Mouse (Mus musculus) limb, embryonic 14.5 days (tissue): ENCODE results near the gene Cntn5. TPM values are rescaled to one million over a fixed set of nuclear protein-coding genes. Genes with fewer than 3 reads are reported as not detected.

ENCODE experiments used
- ATAC-seq: fragments of 200-750 bp; cut with Nextera tagmentation; 2 replicates; pipeline ENCODE4 v1.8.0; 2017; ENCODE audit warnings: low read depth, moderate number of reproducible peaks, moderate TSS enrichment; ENCODE audit not compliant: low FRiP score
- DNase-seq: peaks from one replicate; pipeline ENCODE4 v3.0.0-alpha.2; 2015; ENCODE audit warnings: low spot score
- H3K27ac ChIP-seq: fragments of 300-500 bp; sonication (generic); replicated peaks from 2 replicates; pipeline ENCODE4 v1.5.1; 2014; ENCODE audit warnings: low read depth, mild to moderate bottlenecking, low read length, moderate library complexity, mixed read lengths
- H3K27me3 ChIP-seq: fragments of 300-500 bp; sonication (generic); 2 replicates; pipeline ENCODE4 v1.6.1; 2014; ENCODE audit warnings: low read length, mixed read lengths; ENCODE audit not compliant: control insufficient read depth, insufficient read depth
- H3K36me3 ChIP-seq: fragments of 300-500 bp; sonication (generic); 2 replicates; pipeline ENCODE4 v1.6.1; 2014; ENCODE audit warnings: mild to moderate bottlenecking, low read length, moderate library complexity, mixed read lengths; ENCODE audit not compliant: control insufficient read depth, insufficient read depth
- H3K4me1 ChIP-seq: fragments of 300-500 bp; sonication (generic); 2 replicates; pipeline ENCODE4 v1.6.1; 2014; ENCODE audit warnings: antibody characterized with exemption, low read length, mixed read lengths; ENCODE audit not compliant: control insufficient read depth, insufficient read depth
- H3K4me2 ChIP-seq: fragments of 300-500 bp; sonication (generic); replicated peaks from 2 replicates; pipeline ENCODE4 v1.6.1; 2014; ENCODE audit warnings: low read depth, mild to moderate bottlenecking, low read length, moderate library complexity; ENCODE audit not compliant: severe bottlenecking
- H3K4me3 ChIP-seq: fragments of 300-500 bp; sonication (generic); replicated peaks from 2 replicates; pipeline ENCODE4 v1.5.1; 2014; ENCODE audit warnings: low read length
- H3K9ac ChIP-seq: fragments of 300-500 bp; sonication (generic); 2 replicates; pipeline ENCODE4 v1.6.1; 2014; ENCODE audit warnings: mild to moderate bottlenecking, low read depth, low read length, moderate library complexity; ENCODE audit not compliant: severe bottlenecking
- H3K9me3 ChIP-seq: fragments of 300-500 bp; sonication (generic); 2 replicates; pipeline ENCODE4 v1.6.1; 2016; ENCODE audit warnings: low read length; ENCODE audit not compliant: control insufficient read depth
- POLR2A ChIP-seq: fragments of 200-500 bp; IDR thresholded peaks from 2 replicates; pipeline ENCODE4 v1.8.0; 2012; ENCODE audit warnings: inconsistent platforms, mild to moderate bottlenecking, moderate library complexity, borderline replicate concordance; ENCODE audit not compliant: insufficient read depth, insufficient read length; ENCODE audit errors: extremely low read depth
- WGBS: fragments of 180-500 bp; shearing (Covaris S2); extraction: QIAGEN DNeasy Blood & Tissue Kit; methylation state at CpG from one replicate; pipeline ENCODE4 v1.1.7; 2014; 5-methylcytosine and 5-hydroxymethylcytosine counted together
- polyA plus RNA-seq, 2 experiments: library from polyadenylated mRNA; depleted of rRNA in 1 of 2; stranded (reverse) in 1 of 2; unstranded in 1 of 2; fragments of >200 nt; fragmentation: Nextera tagmentation in 1 of 2; extraction: Ambion mirVana in 1 of 2; gene quantifications; 2 replicates each; pipeline versions ENCODE4 v1.2.1 to v1.2.3; 2012 to 2014

The Cntn5 gene
- polyA plus RNA-seq, 2 experiments: 0.41 to 0.87 TPM

DNA sequence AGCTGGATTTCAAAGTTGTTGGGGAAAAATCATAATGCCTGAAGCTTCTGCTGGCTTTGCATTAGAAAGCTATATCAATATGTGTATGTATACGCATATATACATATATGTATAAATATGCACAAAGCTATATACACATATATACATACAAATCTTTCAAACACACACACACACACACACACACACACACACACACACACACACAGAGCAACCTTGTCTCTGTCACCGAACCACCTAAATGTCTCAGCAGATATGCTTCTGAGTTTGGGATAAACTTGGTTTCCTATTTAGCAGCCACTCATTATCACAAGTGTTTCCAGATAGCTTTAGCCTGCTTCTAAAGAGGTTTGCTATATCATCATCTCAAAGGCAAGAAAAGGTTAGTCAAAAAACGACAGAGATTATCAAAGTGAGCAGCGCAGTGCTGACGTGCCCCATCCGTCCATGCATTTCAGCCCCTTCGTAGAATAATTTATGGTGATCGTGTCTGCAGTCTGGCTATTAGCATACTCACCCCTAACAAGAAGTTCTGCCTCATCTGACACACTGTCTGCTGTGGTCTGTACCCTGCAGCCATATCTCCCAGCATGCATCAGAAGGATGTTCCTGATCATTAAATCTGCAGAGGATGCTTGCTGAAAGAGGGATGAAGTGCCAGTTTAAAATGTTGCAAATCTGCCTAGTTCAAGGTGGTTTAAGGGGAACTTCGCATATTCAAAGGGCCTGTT is 1123.3 kb downstream of the Cntn5 start:
- no peak for ATAC-seq

DNA sequence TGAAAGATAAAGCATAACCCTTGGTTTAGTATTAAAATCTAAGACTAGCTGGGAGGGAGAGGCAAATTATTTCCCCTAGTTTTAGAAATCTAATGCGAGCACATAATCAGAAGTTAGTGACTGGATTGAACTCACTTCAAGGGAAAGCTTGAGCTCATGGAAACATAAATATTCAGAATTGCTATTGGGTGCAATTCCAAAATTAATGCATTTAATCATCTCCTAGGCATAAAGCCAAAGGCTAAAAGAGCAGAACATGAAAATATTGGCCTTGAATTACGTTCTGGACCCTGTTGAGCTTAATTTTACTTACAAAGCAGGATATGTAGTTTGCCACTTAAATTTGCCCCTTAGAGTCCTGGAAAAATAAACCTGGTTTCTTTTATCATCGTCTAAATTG is 1124.9 kb downstream of the Cntn5 start:
- DNase-seq (no peak), ATAC-seq (no peak)
- Histone ChIP-seq H3K9ac (no peak overlapping the region), H3K27me3 (no peaks in the 10 kb centered on the region), H3K4me3 (no peak overlapping the region), H3K4me1 (no peaks in the 10 kb centered on the region), H3K9me3 (no peaks in the 10 kb centered on the region), H3K27ac (no peak overlapping the region), H3K36me3 (no peaks in the 10 kb centered on the region), H3K4me2 (no peak overlapping the region)
- no peak for TF ChIP-seq POLR2A
- WGBS: 63% methylated on average over 3 of the region's 3 CpGs

More for the DNA sequence above, 1123.3 kb downstream of the Cntn5 start:
- no peak for DNase-seq
- Histone ChIP-seq H3K9me3 (no peaks in the 10 kb centered on the region), H3K4me1 (no peaks in the 10 kb centered on the region), H3K4me3 (no peak overlapping the region), H3K27ac (no peak overlapping the region), H3K36me3 (no peaks in the 10 kb centered on the region), H3K27me3 (no peaks in the 10 kb centered on the region), H3K4me2 (no peak overlapping the region), H3K9ac (no peak overlapping the region)
- WGBS: 65% methylated on average over 9 of the region's 9 CpGs
- TF ChIP-seq POLR2A: no peak

DNA sequence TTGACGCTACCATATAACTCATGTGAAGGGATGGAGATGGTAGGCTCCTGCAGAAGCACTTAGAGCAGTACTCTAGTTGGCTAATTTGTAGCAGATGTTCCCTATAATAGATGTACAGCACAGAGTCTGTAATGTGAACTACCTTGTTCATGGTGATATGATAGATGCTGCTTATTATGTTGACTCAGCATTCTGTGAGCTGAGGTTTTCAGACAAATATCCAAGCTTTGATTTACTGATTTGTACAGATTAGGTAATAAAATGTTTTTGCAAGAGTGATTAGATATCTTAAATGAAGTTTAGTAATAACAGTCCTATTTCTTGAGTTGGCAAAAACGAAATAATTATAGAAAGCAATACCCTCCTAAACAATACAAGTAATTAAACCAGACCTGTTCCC is 1133.8 kb downstream of the Cntn5 start:
- 71% methylated on average over 2 of the region's 2 CpGs for WGBS
- no peaks in the 10 kb centered on the region for H3K9me3 ChIP-seq
- H3K4me1 ChIP-seq: no peaks in the 10 kb centered on the region
- no peak for ATAC-seq
- H3K27me3 ChIP-seq: no peaks in the 10 kb centered on the region
- H3K4me2 ChIP-seq: no peak overlapping the region
- H3K4me3 ChIP-seq: no peak overlapping the region
- TF ChIP-seq POLR2A: no peak
- no peaks in the 10 kb centered on the region for H3K36me3 ChIP-seq
- H3K9ac ChIP-seq: no peak overlapping the region
- no peak for DNase-seq
- no peak overlapping the region for H3K27ac ChIP-seq

DNA sequence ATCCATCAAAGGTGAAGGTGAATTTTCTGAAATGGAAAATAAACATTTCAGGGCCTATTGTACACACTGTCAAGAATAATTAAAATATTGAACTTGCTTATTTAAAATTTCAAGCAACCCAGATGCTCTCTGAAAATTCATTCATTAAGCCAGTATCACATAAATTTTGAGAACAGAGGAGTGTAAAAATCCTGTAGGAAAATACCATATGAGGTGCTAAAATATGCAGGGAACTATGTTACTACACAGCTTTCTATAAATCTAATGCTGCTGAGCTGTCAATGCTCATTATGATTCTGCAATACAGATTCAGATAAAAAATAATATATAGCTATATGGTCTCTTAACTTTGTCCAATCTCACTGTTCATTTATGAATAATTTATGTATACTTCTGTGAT is 1134.9 kb downstream of the Cntn5 start:
- Histone ChIP-seq H3K4me2 (no peak overlapping the region), H3K27ac (no peak overlapping the region), H3K4me1 (no peaks in the 10 kb centered on the region), H3K4me3 (no peak overlapping the region), H3K27me3 (no peaks in the 10 kb centered on the region), H3K9ac (no peak overlapping the region), H3K9me3 (no peaks in the 10 kb centered on the region), H3K36me3 (no peaks in the 10 kb centered on the region)
- DNase-seq (no peak), ATAC-seq (no peak)
- TF ChIP-seq POLR2A: no peak

DNA sequence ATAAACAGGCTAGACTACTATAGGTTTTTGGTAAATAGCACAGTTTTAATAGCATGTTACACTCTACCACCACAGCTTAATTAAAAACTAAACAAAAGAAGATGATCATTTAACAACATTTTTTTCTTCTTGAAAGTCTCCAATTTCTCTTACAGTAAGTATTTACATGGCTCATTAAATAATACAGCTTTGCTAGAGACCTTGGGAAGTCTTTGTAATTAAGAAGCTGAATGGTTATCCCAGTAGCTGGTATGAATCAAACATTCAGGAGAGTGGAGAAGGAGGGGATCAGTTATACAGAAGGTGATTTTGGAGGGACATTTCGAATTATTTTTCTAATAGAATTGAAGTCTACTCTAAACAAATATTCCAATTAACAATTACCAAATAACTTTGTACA is 1186.4 kb downstream of the Cntn5 start:
- Histone ChIP-seq H3K4me2 (no peak overlapping the region), H3K36me3 (no peaks in the 10 kb centered on the region), H3K4me1 (no peaks in the 10 kb centered on the region), H3K27ac (no peak overlapping the region), H3K9ac (no peak overlapping the region), H3K9me3 (no peaks in the 10 kb centered on the region), H3K27me3 (no peaks in the 10 kb centered on the region), H3K4me3 (no peak overlapping the region)
- ATAC-seq (no peak), DNase-seq (no peak)
- WGBS: 71% methylated on average over 1 of the region's 1 CpGs
- TF ChIP-seq POLR2A: no peak
